Mouse (Mus musculus) gastrocnemius, adult 18-20 months (tissue): ENCODE data around the gene Wipf2. TPM values are rescaled to one million over a fixed set of nuclear protein-coding genes. Genes with fewer than 3 reads are reported as not detected.
"Not testable (repeated sequence)": the region's sequence is repeated elsewhere in the genome, so short reads cannot be mapped to it uniquely, and the experiment has no call there.

Experiments used
- DNase-seq: peaks from one replicate; pipeline ENCODE4 v3.0.0; 2021; ENCODE audit warnings: low spot score
- total RNA-seq, 2 experiments: library from RNA; stranded (reverse); gene quantifications; 2 replicates each; pipeline ENCODE4 v1.2.3; 2021

Wipf2 gene
- total RNA-seq, 2 experiments from 2014 or later = 5.5 to 5.7 TPM

DNA sequence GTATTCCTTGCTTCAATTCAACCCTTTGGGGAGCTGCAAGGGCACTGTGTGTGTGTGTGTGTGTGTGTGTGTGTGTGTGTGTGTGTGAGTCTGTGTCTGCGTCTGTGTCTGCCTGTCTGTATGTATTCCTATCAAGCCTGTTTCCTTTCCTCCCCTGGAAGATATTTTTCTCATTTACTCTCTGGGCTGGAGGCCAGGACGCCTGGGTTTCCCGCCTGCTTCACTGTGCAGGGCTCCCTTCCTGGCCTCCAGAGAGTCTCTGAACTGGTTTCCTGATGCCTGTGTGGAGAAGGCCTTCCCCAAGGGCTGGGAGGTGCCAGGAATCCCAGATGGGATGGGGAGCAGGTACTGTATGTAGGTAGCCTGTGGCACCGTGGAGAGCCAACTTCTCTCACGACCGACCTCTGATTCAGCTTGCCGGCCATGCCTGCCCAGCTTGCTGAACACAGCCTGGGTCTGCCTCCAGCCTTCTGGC is 66.7 kb downstream of the Wipf2 start:
- no peak for DNase-seq

DNA sequence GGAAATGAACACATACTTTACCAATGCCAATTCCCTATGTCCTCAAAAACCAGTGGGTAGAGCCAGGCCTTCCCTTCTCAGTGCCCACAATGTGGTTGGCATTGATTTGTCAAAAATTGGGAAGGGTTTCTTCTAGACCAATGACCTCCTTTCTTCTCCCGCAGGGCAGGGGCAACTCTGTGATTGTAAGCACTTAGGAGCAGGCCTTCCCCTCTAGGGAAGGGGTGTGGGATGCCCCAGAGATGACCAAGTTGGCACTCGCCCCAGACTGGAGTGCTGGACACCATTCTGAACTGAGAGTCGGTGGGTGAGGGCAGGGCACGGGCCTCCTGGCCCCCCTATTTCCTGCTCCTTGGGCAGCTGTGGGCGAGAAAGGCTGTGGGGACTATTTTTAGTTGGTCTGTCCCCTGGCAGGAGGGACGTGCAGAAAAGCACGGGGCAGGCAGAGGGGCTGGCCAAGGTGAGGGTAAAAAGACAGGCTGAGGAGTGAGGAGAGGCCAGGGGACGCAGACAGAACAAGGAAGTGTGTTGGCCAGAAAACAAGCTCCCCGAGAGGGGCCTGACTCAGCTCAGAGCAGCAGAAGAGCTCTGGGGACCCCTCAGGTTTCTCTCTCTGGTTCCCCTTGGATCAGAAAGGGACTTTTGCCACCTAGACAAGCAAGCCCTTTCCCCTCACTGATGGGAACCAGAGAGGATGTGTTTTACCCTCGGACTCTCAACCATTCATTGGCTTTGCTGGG is 67.5 kb downstream of the Wipf2 start:
- peak; percentile 55 for DNase-seq

DNA sequence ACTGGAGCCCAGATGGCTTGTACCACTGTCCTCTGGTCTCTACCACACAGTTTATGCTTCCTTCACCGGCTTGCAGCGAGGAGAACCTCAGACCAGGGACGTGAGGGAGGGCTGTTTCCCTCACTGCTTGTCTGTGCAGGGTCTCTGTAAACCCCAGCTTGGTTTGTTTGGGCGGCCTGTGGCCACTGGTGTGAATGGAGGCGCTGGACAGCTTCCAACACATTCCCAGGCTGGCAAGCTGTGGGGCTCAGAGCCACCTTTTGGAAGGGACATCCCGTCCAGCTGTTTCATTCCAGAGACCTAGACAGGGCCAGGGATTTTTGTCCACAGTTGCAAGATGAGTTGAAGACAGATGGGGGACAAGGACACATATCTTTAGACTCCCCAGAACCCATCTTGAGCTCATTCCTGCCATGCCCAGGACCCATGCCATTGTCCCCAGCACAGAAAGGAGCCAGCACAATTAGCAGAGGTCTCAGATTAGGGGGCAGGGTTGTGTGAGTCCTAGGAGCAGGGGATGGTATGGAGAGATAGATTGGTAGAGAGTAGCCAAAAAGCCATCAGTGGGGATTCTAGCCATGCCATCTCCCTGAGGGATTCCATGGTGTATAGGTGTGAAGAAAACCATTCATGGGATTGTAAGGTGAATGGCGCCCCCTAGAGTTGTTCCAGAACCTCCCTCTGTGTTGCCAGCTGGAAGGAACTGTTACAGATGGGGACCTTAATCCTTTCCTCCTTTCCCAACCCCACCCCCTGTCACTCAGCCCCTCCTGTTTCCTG is 68.3 kb downstream of the Wipf2 start:
- peak; percentile 40 for DNase-seq

DNA sequence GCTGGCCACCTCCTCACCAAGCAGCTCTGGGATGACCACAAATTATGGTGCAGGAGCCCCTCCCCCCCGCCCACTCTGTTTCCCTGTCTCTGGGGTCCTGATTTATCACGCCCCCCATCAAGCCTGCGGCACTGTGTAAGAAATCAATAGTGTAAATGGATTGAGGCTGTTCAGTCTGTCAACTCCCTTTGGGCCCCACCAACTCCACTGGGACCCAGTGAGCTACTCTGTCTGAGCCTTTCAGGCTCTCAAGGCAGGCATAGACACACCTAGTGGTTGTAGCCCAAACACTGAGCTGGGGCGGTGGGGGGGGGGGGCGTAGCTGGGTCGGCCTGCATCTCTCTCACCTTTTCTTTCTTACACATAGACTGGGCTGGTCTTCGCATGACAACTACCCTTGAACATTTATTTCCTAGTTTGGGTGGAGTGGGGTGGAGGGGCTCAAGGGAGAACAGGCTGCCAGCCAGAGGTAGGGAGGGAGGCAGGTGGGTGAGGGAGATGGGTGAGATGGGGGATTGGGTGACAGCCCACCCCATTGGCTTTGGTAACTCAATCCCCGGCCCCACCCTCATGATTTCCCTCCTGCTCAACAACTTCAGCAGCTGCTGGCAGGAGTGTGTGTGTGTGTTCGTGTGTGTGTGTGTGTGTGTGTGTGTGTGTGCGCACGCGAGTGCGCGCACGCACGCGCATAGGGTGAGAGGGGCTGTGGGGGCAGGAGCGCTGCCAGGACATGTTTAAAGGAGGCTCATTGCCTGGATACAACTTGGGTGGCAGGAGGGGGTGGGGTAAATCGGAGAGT is 69.1 kb downstream of the Wipf2 start:
- no peak for DNase-seq

DNA sequence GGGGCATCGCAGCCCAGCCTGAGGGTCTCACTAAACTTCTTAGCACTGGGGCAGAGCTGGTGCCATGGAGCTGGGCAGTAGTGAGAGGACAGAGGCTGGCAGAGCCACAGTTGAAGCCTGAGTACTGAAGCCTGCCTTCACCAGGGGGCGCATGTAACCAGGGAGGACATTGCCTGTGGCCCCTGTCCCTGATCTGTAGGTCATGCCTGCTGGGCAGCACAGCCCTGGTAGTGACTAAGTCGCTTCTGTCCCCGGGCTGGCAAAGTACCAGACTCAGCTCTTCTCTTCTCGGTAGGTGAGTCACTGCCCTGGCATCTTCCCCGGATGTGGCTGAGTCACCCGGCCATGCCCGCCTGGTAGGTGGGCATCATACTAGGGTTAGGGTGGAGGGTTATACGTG is 69.7 kb downstream of the Wipf2 start:
- DNase-seq = peak; percentile 84

DNA sequence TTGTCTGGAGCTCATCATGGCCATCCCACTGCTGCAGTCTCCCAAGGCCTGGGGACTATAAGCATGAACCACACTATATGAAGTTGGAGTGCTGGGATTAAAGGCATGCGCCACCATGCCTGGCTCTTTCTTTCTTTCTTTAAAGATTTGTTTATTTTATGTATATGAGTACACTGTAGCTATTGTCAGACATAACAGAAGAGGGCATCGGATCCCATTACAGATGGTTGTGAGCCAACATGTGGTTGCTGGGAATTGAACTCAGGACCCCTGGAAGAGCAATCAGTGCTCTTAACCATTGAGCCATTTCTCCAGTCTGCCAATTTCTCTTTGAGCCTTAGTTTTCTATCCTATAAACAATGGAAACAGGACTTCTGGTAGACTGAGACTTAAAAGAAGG is 70.4 kb downstream of the Wipf2 start:
- not testable (repeated sequence) for DNase-seq

DNA sequence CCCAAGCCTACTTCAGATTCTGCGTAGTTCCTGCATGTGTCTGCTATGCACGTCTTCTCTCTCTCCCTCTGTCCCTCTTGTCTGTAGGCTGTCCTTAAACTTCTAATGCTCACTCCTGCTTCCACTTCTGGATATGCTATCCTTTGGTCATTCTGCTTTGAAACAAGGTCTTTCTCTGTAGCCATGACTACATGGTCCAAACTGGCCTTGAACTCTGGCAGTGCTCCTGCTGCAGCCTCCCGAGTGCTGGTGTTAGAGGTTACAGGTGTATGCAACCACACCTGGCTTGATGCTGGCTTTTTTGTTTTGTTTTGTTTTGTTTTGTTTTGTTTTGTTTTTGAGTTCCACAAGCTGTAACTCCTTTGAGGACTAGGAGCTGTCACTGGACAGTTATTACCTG is 70.9 kb downstream of the Wipf2 start:
- no peak for DNase-seq

DNA sequence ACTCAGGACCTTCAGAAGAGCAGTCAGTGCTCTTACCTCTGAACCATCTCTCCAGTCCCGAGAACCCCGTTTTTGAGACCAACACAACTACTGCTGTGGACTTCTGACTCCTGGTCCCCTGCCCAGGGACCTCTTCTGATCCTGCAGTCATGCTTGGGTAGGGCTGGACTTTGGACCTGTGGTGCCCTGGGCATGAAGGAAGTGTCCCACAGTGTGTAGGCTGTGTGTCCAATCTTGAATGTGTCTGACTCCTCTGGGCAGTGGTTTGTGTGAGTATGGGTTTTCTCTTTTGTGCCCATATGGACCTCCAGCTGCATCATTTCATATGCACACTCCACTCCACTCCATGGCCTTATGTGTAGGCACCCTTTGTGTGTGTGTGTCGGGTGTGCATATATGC is 71.7 kb downstream of the Wipf2 start:
- DNase-seq = no peak

DNA sequence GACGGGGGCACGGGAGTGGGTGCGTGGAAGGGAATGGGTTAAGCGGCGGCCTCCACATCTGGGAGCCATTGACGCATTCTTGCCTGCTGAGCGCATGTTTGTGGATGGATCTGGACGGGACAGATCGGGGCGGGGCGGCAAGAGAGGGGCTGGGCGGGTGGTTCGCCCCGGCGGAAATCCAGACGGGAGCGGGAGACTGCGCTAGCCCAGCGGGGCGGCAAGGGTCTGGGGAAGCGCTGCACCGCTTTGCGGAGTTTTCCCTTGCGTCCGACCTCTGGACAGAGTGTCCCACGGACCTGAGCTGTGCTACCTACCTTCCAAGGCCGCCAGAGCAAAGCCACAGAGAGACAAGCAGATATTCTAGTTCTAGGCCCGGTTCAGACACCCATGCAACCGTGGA is 72.7 kb downstream of the Wipf2 start:
- DNase-seq = peak; percentile 78

DNA sequence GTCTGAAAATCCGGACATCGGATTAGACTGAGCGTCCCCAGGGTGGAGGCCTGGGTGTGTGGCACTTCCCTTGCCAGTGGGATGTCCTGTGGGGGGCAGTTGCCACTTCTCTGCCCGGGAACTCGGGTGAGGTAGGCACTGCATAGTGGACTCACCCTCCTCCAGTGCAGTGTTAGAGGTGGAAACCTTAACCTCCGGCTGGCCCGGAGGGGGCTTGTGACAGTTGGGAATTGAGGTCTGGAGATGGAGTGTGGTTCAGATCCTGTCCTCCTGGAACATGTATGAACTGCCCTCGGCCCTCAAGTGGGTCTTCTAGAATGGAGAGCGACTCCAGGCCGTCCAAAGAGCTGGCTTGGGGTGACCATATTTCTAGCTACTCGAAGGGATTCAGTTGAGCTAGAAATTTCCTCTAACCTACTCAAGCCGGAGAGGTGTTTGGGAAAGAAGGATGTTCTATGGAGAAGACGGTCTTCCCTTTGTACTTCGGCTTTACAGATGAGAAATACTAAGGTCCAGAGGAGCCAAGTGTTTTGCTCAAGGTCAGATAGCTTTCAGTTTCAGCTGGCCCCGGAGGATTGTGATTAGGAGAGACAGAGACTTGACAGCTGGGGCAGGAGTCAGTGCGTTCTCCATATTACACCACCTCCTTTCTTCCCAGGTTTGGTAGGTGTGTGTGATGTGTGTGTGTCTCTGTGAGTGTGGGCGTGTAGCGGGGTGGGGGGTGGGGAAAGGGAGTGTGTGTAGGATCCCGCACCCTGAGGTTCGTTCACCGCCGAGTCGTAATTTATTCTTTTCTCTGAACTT is 73.4 kb downstream of the Wipf2 start:
- no peak for DNase-seq

DNA sequence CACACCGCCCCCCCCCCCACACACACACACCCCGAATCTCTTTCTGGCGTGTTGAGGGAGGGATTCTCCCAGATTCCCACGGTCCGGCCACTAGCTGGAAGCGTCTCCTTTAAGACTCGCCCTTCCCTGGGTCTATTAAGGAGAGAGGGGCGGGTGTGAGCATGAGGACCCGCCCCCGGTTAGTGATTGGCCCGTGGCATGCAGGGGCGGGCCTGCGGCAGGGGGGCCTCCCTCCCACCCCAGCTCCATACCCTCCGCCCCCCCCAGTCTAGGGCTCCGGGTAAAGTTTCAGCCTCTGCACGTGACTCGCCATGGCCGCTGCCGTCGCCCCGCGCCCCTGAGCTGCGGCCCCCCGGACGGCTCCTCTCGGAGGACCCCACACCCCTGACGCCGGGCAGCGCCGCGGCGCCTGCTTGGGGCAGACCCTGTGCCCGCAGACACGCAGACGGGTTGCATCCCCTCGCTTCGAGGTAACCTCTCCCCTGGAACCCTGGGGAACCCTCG is 74.0 kb downstream of the Wipf2 start:
- peak; percentile 91 for DNase-seq

DNA sequence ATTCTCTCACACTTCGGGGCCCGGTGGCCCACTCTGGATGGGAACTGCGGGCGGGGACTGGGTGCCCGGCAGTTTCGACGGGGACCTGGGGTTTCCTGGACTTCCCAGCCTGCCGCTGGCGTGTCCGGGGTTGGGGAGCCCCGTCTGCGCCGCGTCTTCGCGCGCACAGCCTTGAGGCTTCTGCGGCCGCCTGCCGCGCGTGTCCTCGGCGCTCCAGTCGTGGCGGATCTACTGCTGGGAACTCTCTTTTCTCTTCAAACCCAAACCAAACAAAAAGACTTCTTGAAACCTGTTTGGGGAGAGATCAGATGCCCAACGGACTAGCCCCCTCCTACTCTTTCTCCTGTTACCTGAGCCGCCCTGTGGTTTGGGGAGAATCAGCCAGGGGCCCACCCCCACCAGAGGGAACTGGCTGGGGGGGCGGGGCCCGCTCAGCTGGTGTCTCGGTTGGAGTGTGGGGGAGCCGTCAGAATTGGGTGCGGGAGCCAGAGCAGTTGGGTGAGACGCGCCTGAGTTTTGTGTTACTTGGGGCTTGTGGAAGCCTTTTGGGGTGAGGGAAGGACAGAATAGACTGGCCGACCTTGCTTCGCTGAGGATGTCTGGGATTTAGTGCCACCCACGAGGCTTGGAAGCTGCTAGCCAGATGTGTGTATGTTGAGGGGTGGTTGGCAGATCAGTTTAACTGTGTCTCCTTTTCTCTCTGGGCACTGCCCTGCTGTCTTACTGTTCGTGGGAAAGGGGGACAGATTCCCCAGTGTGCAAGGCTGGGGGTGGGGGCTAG is 74.7 kb downstream of the Wipf2 start:
- DNase-seq = no peak

DNA sequence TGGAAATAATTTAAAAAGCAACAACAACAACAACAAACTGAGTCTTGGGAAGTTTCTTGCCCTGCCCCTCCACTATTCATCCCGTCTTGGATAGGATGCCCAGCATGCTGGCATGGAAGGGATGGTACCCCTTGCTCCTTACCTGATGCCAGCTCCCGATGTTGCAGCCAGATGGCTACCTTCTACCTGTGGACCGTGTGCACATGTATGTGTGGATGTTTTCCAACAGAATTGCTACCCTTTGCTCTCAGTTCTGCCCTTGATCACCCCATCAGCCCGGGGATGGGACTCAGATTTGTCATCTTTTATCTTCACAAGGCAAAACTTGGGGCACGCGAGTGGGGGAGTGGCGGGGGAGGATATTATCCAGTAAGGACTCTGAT is 75.3 kb downstream of the Wipf2 start:
- DNase-seq = no peak

DNA sequence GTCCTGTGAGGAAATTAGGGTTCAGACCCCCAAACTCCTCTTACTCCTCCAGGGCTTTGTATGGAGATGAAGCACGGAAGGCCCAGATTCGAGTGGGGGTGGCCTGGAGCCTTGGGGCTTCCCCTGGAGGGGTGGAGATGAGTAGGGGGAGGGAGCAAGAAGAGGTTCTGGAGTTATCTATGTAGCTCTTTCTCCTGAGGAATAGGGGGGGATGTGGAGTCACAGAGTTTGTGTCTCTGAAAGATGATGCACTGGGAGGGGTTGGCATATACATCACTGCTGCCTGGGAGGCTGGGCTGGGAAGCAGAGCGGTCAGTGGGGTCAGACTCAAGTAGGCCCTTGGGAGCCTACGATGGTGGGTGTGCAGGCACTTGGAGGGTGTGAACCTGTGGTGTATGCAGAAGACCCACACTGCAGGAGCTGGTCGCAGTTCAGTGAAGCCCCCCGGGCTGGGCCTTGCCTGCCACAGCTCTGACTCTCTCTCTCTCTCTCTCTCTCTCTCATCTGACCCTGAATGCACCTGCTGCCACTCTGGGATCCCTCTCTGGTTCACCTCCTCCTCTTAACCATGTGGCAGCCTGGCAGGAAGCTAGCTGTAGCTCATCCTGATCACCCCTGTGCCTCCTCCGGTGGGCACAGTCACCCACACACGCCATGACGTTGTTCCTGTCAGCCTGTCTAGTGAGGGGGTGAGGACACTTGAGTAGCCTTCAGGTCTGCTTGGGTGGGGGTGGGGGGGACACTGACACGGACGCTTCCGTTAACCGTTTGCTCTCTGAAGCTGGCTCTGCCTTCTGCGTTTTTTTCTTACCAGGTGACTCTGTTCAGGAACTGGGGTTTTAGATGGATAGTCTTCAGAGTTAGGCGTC is 75.9 kb downstream of the Wipf2 start:
- DNase-seq = no peak

DNA sequence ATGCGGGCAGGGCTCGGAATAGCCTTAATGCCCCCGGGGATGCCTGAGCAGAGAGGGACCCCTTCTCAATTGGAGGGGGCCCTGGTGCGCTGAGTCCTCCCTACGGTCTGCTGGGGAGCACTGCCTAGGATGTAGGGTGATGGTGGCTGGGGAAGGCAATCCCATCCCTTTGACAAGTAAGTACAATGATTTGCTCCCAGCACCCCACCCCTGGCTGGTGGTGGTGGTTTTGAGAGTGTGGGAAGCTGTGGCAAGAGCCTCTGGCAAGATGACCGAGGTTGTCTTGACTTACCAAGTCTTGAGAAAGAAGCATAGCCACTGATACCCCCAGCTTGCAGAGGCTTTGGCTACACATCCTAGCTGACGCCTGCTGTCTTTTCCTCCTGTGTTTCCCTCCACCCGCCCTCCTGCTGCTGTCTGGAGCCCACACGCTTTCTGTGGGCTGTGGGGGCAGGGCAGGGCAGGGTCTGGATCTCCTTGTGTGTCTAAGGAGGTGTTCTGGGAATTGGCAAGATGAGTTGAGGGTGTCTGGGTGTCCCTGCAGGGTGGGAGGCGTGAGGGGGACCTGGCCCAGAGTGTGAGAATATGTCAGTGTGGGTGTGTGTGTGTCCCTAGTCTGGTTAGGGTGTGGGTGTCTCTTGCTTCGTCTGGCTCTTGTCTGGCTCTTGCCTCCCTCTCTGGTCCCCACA is 76.7 kb downstream of the Wipf2 start:
- DNase-seq = no peak

DNA sequence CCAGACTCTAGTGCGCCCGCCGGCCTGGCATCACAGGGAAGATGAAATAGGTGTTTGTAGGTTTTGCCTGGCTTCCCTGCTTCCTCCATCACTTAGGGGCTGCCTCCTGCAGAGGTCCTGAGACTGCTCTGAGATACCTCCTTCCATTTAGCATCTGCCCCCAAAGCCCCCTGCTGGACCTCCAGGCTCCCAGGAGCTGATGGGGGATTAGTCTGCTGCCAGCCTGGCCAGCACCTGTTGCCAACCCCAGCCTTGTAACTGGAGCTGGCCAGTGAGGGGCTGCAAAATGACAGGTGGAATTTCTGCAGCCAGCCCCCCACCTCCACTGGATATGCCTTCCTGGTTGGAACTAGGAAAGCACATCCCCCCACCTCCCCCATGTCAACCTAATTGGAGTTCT is 77.3 kb downstream of the Wipf2 start:
- no peak for DNase-seq

DNA sequence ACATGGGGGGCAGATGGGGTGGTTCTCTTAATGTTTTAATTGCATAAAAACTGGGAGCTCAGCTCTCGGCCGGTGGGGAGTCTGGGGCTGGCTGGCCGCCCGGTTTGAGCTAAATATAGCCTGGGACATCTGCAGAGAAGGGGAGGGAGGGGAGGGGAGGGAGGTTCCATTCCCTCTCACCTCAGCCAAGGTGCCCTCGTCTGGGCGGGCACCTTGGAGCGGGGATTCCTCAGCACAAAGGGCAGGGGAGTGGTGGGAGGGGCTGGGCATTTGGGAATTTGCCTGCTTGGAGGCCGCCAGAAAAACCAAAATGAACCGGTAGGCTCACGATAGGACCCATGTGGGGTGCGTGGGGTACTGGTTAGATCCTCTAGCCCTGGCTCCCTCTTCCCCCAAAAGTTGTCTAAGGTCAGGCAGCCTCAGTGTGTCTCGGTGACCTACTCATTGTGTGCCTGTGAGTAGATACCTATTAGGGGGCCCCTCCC is 77.9 kb downstream of the Wipf2 start:
- DNase-seq = no peak

DNA sequence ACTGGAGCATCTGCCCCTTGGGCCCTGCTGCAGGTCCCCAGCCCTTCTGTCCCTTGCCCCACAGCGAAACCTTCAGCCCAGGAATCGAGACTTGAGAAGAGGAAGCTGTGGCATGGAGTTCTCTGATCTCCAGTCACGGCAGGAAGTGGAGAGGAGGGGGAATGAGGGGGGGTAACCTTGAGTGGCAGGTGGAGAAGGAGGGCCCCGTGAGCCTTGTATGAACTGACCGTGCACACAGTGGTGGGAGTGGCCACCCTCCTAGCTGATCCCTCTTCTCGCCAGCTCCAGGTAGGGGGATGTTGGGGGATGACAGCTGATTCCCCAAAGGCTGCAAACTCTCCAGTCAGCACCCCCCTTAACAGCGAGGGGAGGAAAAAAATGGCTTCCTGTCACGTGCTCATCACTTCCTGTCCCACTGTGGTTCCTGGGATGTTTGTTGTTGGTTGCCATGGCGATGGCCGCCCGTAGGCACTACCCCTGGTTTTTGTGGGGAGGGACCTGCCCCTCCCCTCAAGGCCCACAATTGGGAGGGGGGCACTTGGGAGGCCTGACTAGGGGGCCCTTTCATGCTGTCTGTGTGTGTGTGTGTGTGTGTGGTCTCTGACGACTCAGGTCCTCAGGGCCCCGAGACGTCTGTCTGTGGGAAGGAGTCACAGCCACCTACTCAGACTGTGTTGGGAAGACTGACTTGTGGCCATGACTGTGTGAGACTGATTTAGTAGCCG is 78.5 kb downstream of the Wipf2 start:
- DNase-seq = peak; percentile 86
